Mouse (Mus musculus) embryonic facial prominence, embryonic 11.5 days (tissue): ENCODE measurements around the gene Sytl3. TPM values are rescaled to one million over a fixed set of nuclear protein-coding genes. Genes with fewer than 3 reads are reported as not detected.

Experiments used
- ATAC-seq: fragments of 200-750 bp; cut with Nextera tagmentation; replicated peaks from 2 replicates; pipeline ENCODE4 v1.8.0; 2017; ENCODE audit warnings: low read depth; ENCODE audit not compliant: insufficient number of reproducible peaks, low FRiP score, low TSS enrichment
- DNase-seq: peaks from one replicate; pipeline ENCODE4 v3.0.0-alpha.2; 2015; ENCODE audit warnings: low spot score
- H3K27ac ChIP-seq: fragments of 300-500 bp; sonication (generic); replicated peaks from 2 replicates; pipeline ENCODE4 v1.5.1; 2014; ENCODE audit warnings: mild to moderate bottlenecking, low read depth, low read length, control low read depth
- H3K27me3 ChIP-seq: fragments of 300-500 bp; sonication (generic); 2 replicates; pipeline ENCODE4 v1.6.1; 2014; ENCODE audit warnings: mild to moderate bottlenecking, low read length, moderate library complexity, mixed read lengths; ENCODE audit not compliant: control insufficient read depth, insufficient read depth
- H3K36me3 ChIP-seq: fragments of 300-500 bp; sonication (generic); replicated peaks from 2 replicates; pipeline ENCODE4 v1.6.1; 2014; ENCODE audit warnings: low read depth, mild to moderate bottlenecking, low read length, moderate library complexity, mixed read lengths; ENCODE audit not compliant: control insufficient read depth, insufficient read depth
- H3K4me1 ChIP-seq: fragments of 300-500 bp; sonication (generic); 2 replicates; pipeline ENCODE4 v1.6.1; 2014; ENCODE audit warnings: low read length, mixed read lengths; ENCODE audit not compliant: control insufficient read depth, insufficient read depth
- H3K4me2 ChIP-seq: fragments of 300-500 bp; sonication (generic); 2 replicates; pipeline ENCODE4 v1.6.1; 2014; ENCODE audit warnings: low read depth, mild to moderate bottlenecking, control low read depth, low read length, moderate library complexity
- H3K4me3 ChIP-seq: fragments of 300-500 bp; sonication (generic); 2 replicates; pipeline ENCODE4 v1.5.1; 2014; ENCODE audit warnings: low read depth, low read length, control low read depth
- H3K9ac ChIP-seq: fragments of 300-500 bp; sonication (generic); replicated peaks from 2 replicates; pipeline ENCODE4 v1.6.1; 2014; ENCODE audit warnings: mild to moderate bottlenecking, control low read depth, low read length
- H3K9me3 ChIP-seq: fragments of 300-500 bp; sonication (generic); replicated peaks from 2 replicates; pipeline ENCODE4 v1.6.1; 2016; ENCODE audit warnings: mild to moderate bottlenecking, low read length, inconsistent platforms, mixed read lengths; ENCODE audit not compliant: control insufficient read depth
- WGBS: fragments of 180-500 bp; shearing (Covaris S2); extraction: QIAGEN DNeasy Blood & Tissue Kit; methylation state at CpG from one replicate; pipeline ENCODE4 v1.1.7; 2014; 5-methylcytosine and 5-hydroxymethylcytosine counted together
- polyA plus RNA-seq: library from polyadenylated mRNA; unstranded; fragments of >200 nt; fragmentation: Nextera tagmentation; extraction: Ambion mirVana; gene quantifications from 2 replicates; pipeline ENCODE4 v1.2.1, GENCODE M21; 2014

Sytl3 gene
- polyA plus RNA-seq, 1 experiment from 2014 or later, result not detected

GRCm38 (mm10) chr17:6736306-6737272 is 77.7 kb downstream of the Sytl3 start:
- no peak overlapping the region for H3K4me3 ChIP-seq
- no peaks in the 10 kb centered on the region; the same call in 1 of the 2 replicates for H3K36me3 ChIP-seq
- no peaks in the 10 kb centered on the region for H3K27me3 ChIP-seq
- ATAC-seq (no peak), DNase-seq (no peak)
- no peak overlapping the region for H3K4me2 ChIP-seq
- no peaks in the 10 kb centered on the region; the same call in none of the 2 replicates for H3K4me1 ChIP-seq
- 35% methylated on average over 15 of the region's 15 CpGs for WGBS
- no peak overlapping the region for H3K9ac ChIP-seq
- H3K27ac ChIP-seq, result no peak overlapping the region; the same call in 1 of the 2 replicates
- H3K9me3 ChIP-seq, result no peaks in the 10 kb centered on the region

- Histone ChIP-seq H3K4me2 (no peak overlapping the region), H3K27me3 (no peaks in the 10 kb centered on the region), H3K27ac (no peak overlapping the region), H3K9ac (no peak overlapping the region), H3K36me3 (no peaks in the 10 kb centered on the region; the same call in 1 of the 2 replicates), H3K9me3 (no peaks in the 10 kb centered on the region), H3K4me3 (no peak overlapping the region), H3K4me1 (no peaks in the 10 kb centered on the region; the same call in none of the 2 replicates)
- DNase-seq (no peak), ATAC-seq (no peak)
- 68% methylated on average over 12 of the region's 12 CpGs for WGBS
These were observed 78.5 kb downstream of the Sytl3 start for GRCm38 (mm10) chr17:6737273-6737997.

GRCm38 (mm10) chr17:6738836-6739235 is 79.9 kb downstream of the Sytl3 start:
- Histone ChIP-seq H3K9ac (no peak overlapping the region), H3K27me3 (no peaks in the 10 kb centered on the region), H3K36me3 (no peaks in the 10 kb centered on the region; the same call in 1 of the 2 replicates), H3K9me3 (no peaks in the 10 kb centered on the region), H3K27ac (no peak overlapping the region), H3K4me3 (no peak overlapping the region), H3K4me2 (no peak overlapping the region), H3K4me1 (no peaks in the 10 kb centered on the region; the same call in none of the 2 replicates)
- no peak for DNase-seq
- ATAC-seq, result no peak
- 76% methylated on average over 7 of the region's 7 CpGs for WGBS

- Histone ChIP-seq H3K4me3 (no peak overlapping the region), H3K36me3 (no peaks in the 10 kb centered on the region; the same call in 1 of the 2 replicates), H3K27ac (no peak overlapping the region), H3K27me3 (no peaks in the 10 kb centered on the region), H3K4me1 (no peaks in the 10 kb centered on the region; the same call in none of the 2 replicates), H3K9ac (no peak overlapping the region), H3K9me3 (no peaks in the 10 kb centered on the region), H3K4me2 (no peak overlapping the region)
- WGBS, result 91% methylated on average over 13 of the region's 13 CpGs
- DNase-seq (no peak), ATAC-seq (no peak)
These were observed 80.4 kb downstream of the Sytl3 start for GRCm38 (mm10) chr17:6739266-6739665.

GRCm38 (mm10) chr17:6739756-6740155 is 80.9 kb downstream of the Sytl3 start:
- no peaks in the 10 kb centered on the region; the same call in 1 of the 2 replicates for H3K36me3 ChIP-seq
- DNase-seq, result no peak
- no peak overlapping the region for H3K4me2 ChIP-seq
- 87% methylated on average over 15 of the region's 15 CpGs for WGBS
- H3K27me3 ChIP-seq, result no peaks in the 10 kb centered on the region
- no peak overlapping the region for H3K27ac ChIP-seq
- no peak overlapping the region for H3K9ac ChIP-seq
- no peaks in the 10 kb centered on the region for H3K9me3 ChIP-seq
- no peak overlapping the region for H3K4me3 ChIP-seq
- no peaks in the 10 kb centered on the region; the same call in none of the 2 replicates for H3K4me1 ChIP-seq
- ATAC-seq, result no peak

- no peaks in the 10 kb centered on the region; the same call in none of the 2 replicates for H3K4me1 ChIP-seq
- H3K36me3 ChIP-seq, result no peaks in the 10 kb centered on the region; the same call in 1 of the 2 replicates
These were observed 81.7 kb downstream of the Sytl3 start for GRCm38 (mm10) chr17:6740331-6741170.

GRCm38 (mm10) chr17:6741271-6741670 is 82.4 kb downstream of the Sytl3 start:
- no peaks in the 10 kb centered on the region; the same call in 1 of the 2 replicates for H3K36me3 ChIP-seq
- no peak overlapping the region for H3K27ac ChIP-seq
- no peaks in the 10 kb centered on the region for H3K9me3 ChIP-seq
- ATAC-seq (no peak), DNase-seq (no peak)
- 86% methylated on average over 12 of the region's 12 CpGs for WGBS
- no peaks in the 10 kb centered on the region for H3K27me3 ChIP-seq
- H3K4me2 ChIP-seq, result no peak overlapping the region
- no peaks in the 10 kb centered on the region; the same call in none of the 2 replicates for H3K4me1 ChIP-seq
- no peak overlapping the region for H3K9ac ChIP-seq
- H3K4me3 ChIP-seq, result no peak overlapping the region

More at GRCm38 (mm10) chr17:6740331-6741170, 81.7 kb downstream of the Sytl3 start:
- no peak for ATAC-seq
- no peak overlapping the region for H3K4me3 ChIP-seq
- no peak overlapping the region for H3K4me2 ChIP-seq
- WGBS, result 77% methylated on average over 19 of the region's 19 CpGs
- no peaks in the 10 kb centered on the region for H3K27me3 ChIP-seq
- H3K9ac ChIP-seq, result no peak overlapping the region
- DNase-seq, result no peak
- no peak overlapping the region for H3K27ac ChIP-seq
- no peaks in the 10 kb centered on the region for H3K9me3 ChIP-seq
